8 mouse cellular contexts compared by ENCODE assay signal in genomic region chr2:32535501-32535991, GRCm38 (mm10). TPM values are rescaled to one million over a fixed set of nuclear protein-coding genes. Genes with fewer than 3 reads are reported as not detected.
DNase-seq lines count a peak whose midpoint lies in the region; ATAC-seq and TF ChIP-seq lines count a peak whose summit lies in the region.

No protein-coding gene starts in this region.

- H3K4me1 ChIP-seq in forebrain, embryonic 15.5 days: peaks cover 53% of the 10 kb centered on the region
- peaks cover 14% of the 10 kb centered on the region for H3K4me1 ChIP-seq in hindbrain, embryonic 11.5 days (replicated peaks; ENCODE audit: control insufficient read depth, insufficient read depth, low read length)
- H3K4me1 ChIP-seq in spleen, adult 2 months (ENCODE audit: control insufficient read depth, insufficient read depth, insufficient read length): peaks cover 16% of the 10 kb centered on the region

- no peaks in the 10 kb centered on the region for H3K27me3 ChIP-seq in forebrain, embryonic 15.5 days
- H3K27me3 ChIP-seq in hindbrain, embryonic 11.5 days (ENCODE audit: control insufficient read depth, insufficient read depth, low read length): no peaks in the 10 kb centered on the region
- H3K27me3 ChIP-seq in spleen, adult 2 months (ENCODE audit: control insufficient read depth, insufficient read depth, low read length): no peaks in the 10 kb centered on the region

- under 1% methylated on average over 56 of the region's 56 CpGs for WGBS in forebrain, embryonic 15.5 days
- WGBS in hindbrain, embryonic 11.5 days: under 1% methylated on average over 40 of the region's 56 CpGs
- 1% methylated on average over 46 of the region's 56 CpGs for WGBS in spleen, adult 2 months

- no peaks in the 10 kb centered on the region for H3K9me3 ChIP-seq in forebrain, embryonic 15.5 days
- H3K9me3 ChIP-seq in hindbrain, embryonic 11.5 days (ENCODE audit: control insufficient read depth, low read length): no peaks in the 10 kb centered on the region

- H3K27ac ChIP-seq in forebrain, embryonic 15.5 days (replicated peaks): peak overlapping the region; percentile 93
- peak overlapping the region; percentile 90 for H3K27ac ChIP-seq in hindbrain, embryonic 11.5 days (ENCODE audit: low read depth, low read length)
- H3K27ac ChIP-seq in spleen, adult 2 months (ENCODE audit: insufficient read depth, low read length): peak overlapping the region; percentile 99

- no peak for TF ChIP-seq CTCF in spleen, adult 2 months (IDR thresholded peaks at IDR 0.05; ENCODE audit: extremely low read depth, insufficient read depth, insufficient read length, insufficient replicate concordance)

- peak overlapping the region; percentile 100 for H3K4me3 ChIP-seq in forebrain, embryonic 15.5 days
- peak overlapping the region; percentile 93 for H3K4me3 ChIP-seq in hindbrain, embryonic 11.5 days (ENCODE audit: low read depth, low read length)
- peak overlapping the region; percentile 93 for H3K4me3 ChIP-seq in spleen, adult 2 months (ENCODE audit: extremely low read depth, insufficient read depth, insufficient read length)

- no peak; the same call in 1 of the 2 replicates for ATAC-seq in forebrain, embryonic 15.5 days (replicated peaks)
- 0 out of 2 replicates have a peak, but pooled peaks have one; percentile 20 for ATAC-seq in hindbrain, embryonic 11.5 days (ENCODE audit: low FRiP score)

- peak overlapping the region; percentile 94 for H3K9ac ChIP-seq in forebrain, embryonic 15.5 days (replicated peaks)
- peak overlapping the region; percentile 93 for H3K9ac ChIP-seq in hindbrain, embryonic 11.5 days (ENCODE audit: low read depth, low read length)

- H3K4me2 ChIP-seq in forebrain, embryonic 15.5 days (replicated peaks): peak overlapping the region; percentile 73
- peak overlapping the region; percentile 87 for H3K4me2 ChIP-seq in hindbrain, embryonic 11.5 days (replicated peaks; ENCODE audit: low read depth, low read length)

- H3K36me3 ChIP-seq in forebrain, embryonic 15.5 days: no peaks in the 10 kb centered on the region
- no peaks in the 10 kb centered on the region for H3K36me3 ChIP-seq in hindbrain, embryonic 11.5 days (ENCODE audit: control insufficient read depth, insufficient read depth, low read length)
- no peaks in the 10 kb centered on the region for H3K36me3 ChIP-seq in spleen, adult 2 months (ENCODE audit: control insufficient read depth, insufficient read depth, low read length)

- TF ChIP-seq POLR2A in spleen, adult 2 months (IDR thresholded peaks at IDR 0.05; ENCODE audit: low read depth, low read length): peak; percentile 34

- peak; percentile 78 to 85 for DNase-seq in adrenal gland, adult (ENCODE audit: inconsistent age in 2 of 2, low spot score in 1 of 2)
- no peak for DNase-seq in adrenal gland, adult 8-10 months
- DNase-seq in cerebellum, adult 11 months: peak; percentile 66
- peak; percentile 63 for DNase-seq in hindbrain, embryonic 11.5 days (ENCODE audit: low spot score)
- DNase-seq in layer of hippocampus, postnatal 36 days: peak; percentile 46 to 57
- DNase-seq in lung, postnatal 36 days: peak; percentile 73
- peak; percentile 52 to 73 for DNase-seq in spleen, adult 2 months (ENCODE audit: low read depth in 1 of 2, low spot score in 2 of 2)

RNA-seq across cellular contexts. Expression of gene Fam102a, which starts 0.4 kb away (rescaled TPM):
- 10 to 100 TPM; 39.5 to 50.2 (median 47.2) TPM for total RNA-seq in adrenal gland, adult 8-10 months (2022)
- 5.7 and 6.1 TPM in 2 replicates for polyA plus RNA-seq in forebrain, embryonic 15.5 days (2015; fragmentation: Nextera tagmentation; extraction: Ambion mirVana)
- 9.0 and 9.2 TPM in 2 replicates for polyA plus RNA-seq in hindbrain, embryonic 11.5 days (2014; fragmentation: Nextera tagmentation; extraction: Ambion mirVana)
- 10 to 100 TPM; 69.4 to 69.8 TPM for total RNA-seq in layer of hippocampus, postnatal 36 days (2021)
- polyA plus RNA-seq in spleen, adult 2 months (2012; rRNA removed): 37.5 and 40.8 TPM in 2 replicates

RNA-seq across cellular contexts. Expression of gene Dpm2, which starts 35.1 kb away (rescaled TPM):
- 10 to 100 TPM; 57.1 to 68.1 (median 62.4) TPM for total RNA-seq in adrenal gland, adult 8-10 months (2022)
- polyA plus RNA-seq in forebrain, embryonic 15.5 days (2015; fragmentation: Nextera tagmentation; extraction: Ambion mirVana): 136 TPM in 2 replicates
- polyA plus RNA-seq in hindbrain, embryonic 11.5 days (2014; fragmentation: Nextera tagmentation; extraction: Ambion mirVana): 115 and 125 TPM in 2 replicates
- 10 to 100 TPM; 69.1 to 81.8 TPM for total RNA-seq in layer of hippocampus, postnatal 36 days (2021)
- 85.8 and 96.9 TPM in 2 replicates for polyA plus RNA-seq in spleen, adult 2 months (2012; rRNA removed)

RNA-seq across cellular contexts. Expression of gene Pip5kl1, which starts 39.1 kb away (rescaled TPM):
- under 1 TPM in 1 of 4 experiments, not detected in 3; 0.46 TPM for total RNA-seq in adrenal gland, adult 8-10 months (2022)
- polyA plus RNA-seq in forebrain, embryonic 15.5 days (2015; fragmentation: Nextera tagmentation; extraction: Ambion mirVana): 3.5 and 4.2 TPM in 2 replicates
- polyA plus RNA-seq in hindbrain, embryonic 11.5 days (2014; fragmentation: Nextera tagmentation; extraction: Ambion mirVana): 2.1 and 2.6 TPM in 2 replicates
- 1 to 10 TPM; 2.9 to 3.8 TPM for total RNA-seq in layer of hippocampus, postnatal 36 days (2021)
- 0.06 and 0.40 TPM in 2 replicates for polyA plus RNA-seq in spleen, adult 2 months (2012; rRNA removed)

RNA-seq across cellular contexts. Expression of gene 9430097D07Rik, which starts 39.9 kb away (rescaled TPM):
- total RNA-seq in adrenal gland, adult 8-10 months (2022): not detected
- 0.23 and 0.24 TPM in 2 replicates for polyA plus RNA-seq in forebrain, embryonic 15.5 days (2015; fragmentation: Nextera tagmentation; extraction: Ambion mirVana)
- 0.37 and 0.42 TPM in 2 replicates for polyA plus RNA-seq in hindbrain, embryonic 11.5 days (2014; fragmentation: Nextera tagmentation; extraction: Ambion mirVana)
- total RNA-seq in layer of hippocampus, postnatal 36 days (2021): 1 to 10 TPM in 1 of 2 experiments, under 1 TPM in 1; 0.37 to 1.0 TPM
- not detected in 2 replicates for polyA plus RNA-seq in spleen, adult 2 months (2012; rRNA removed)

RNA-seq across cellular contexts. Expression of gene St6galnac4, which starts 51.3 kb away (rescaled TPM):
- 10 to 100 TPM in 3 of 4 experiments, 1 to 10 TPM in 1; 8.5 to 18.9 (median 13.8) TPM for total RNA-seq in adrenal gland, adult 8-10 months (2022)
- 25.9 and 26.4 TPM in 2 replicates for polyA plus RNA-seq in forebrain, embryonic 15.5 days (2015; fragmentation: Nextera tagmentation; extraction: Ambion mirVana)
- polyA plus RNA-seq in hindbrain, embryonic 11.5 days (2014; fragmentation: Nextera tagmentation; extraction: Ambion mirVana): 12.9 and 13.4 TPM in 2 replicates
- 10 to 100 TPM; 35.6 to 41.2 TPM for total RNA-seq in layer of hippocampus, postnatal 36 days (2021)
- polyA plus RNA-seq in spleen, adult 2 months (2012; rRNA removed): 34.2 and 40.4 TPM in 2 replicates
